Mouse (Mus musculus) neural tube, embryonic 15.5 days (tissue): ENCODE measurements around the gene Dglucy. TPM values are rescaled to one million over a fixed set of nuclear protein-coding genes. Genes with fewer than 3 reads are reported as not detected.

Source experiments
- ATAC-seq: fragments of 200-750 bp; cut with Nextera tagmentation; 2 replicates; pipeline ENCODE4 v1.8.0; 2017; ENCODE audit warnings: mild to moderate bottlenecking, moderate TSS enrichment, moderate library complexity; ENCODE audit not compliant: low FRiP score
- H3K27ac ChIP-seq: fragments of 300-500 bp; sonication (generic); replicated peaks from 2 replicates; pipeline ENCODE4 v1.5.1; 2015; ENCODE audit warnings: mild to moderate bottlenecking, inconsistent platforms
- H3K27me3 ChIP-seq: fragments of 300-500 bp; sonication (generic); replicated peaks from 2 replicates; pipeline ENCODE4 v1.6.1; 2015; ENCODE audit warnings: inconsistent platforms
- H3K36me3 ChIP-seq: fragments of 300-500 bp; sonication (generic); 2 replicates; pipeline ENCODE4 v1.6.1; 2015; ENCODE audit warnings: inconsistent platforms
- H3K4me1 ChIP-seq: fragments of 300-500 bp; sonication (generic); 2 replicates; pipeline ENCODE4 v1.6.1; 2015; ENCODE audit warnings: inconsistent platforms
- H3K4me2 ChIP-seq: fragments of 300-500 bp; sonication (generic); 2 replicates; pipeline ENCODE4 v1.6.1; 2015; ENCODE audit warnings: inconsistent platforms, mild to moderate bottlenecking, moderate library complexity
- H3K4me3 ChIP-seq: fragments of 300-500 bp; sonication (generic); replicated peaks from 2 replicates; pipeline ENCODE4 v1.5.1; 2015; ENCODE audit warnings: mild to moderate bottlenecking, inconsistent platforms
- H3K9ac ChIP-seq: fragments of 300-500 bp; sonication (generic); replicated peaks from 2 replicates; pipeline ENCODE4 v1.6.1; 2015; ENCODE audit warnings: mild to moderate bottlenecking, inconsistent platforms
- H3K9me3 ChIP-seq: fragments of 300-500 bp; sonication (generic); replicated peaks from 2 replicates; pipeline ENCODE4 v1.6.1; 2016; ENCODE audit warnings: inconsistent platforms
- WGBS: fragments of 180-500 bp; shearing (Covaris S2); methylation state at CpG from one replicate; pipeline ENCODE4 v1.1.7; 2015; ENCODE audit warnings: mixed read lengths; 5-methylcytosine and 5-hydroxymethylcytosine counted together
- polyA plus RNA-seq: library from polyadenylated mRNA; unstranded; fragments of >200 nt; fragmentation: Nextera tagmentation; extraction: Ambion mirVana; gene quantifications from 2 replicates; pipeline ENCODE4 v1.2.1, GENCODE M21; 2015

Gene Dglucy
- polyA plus RNA-seq, 1 experiment from 2014 or later, result 3.0 TPM

GRCm38 (mm10) chr12:100909765-100910164 is 130.9 kb downstream of the Dglucy start:
- Histone ChIP-seq H3K9ac (no peak overlapping the region), H3K9me3 (no peaks in the 10 kb centered on the region), H3K4me1 (peaks cover 12% of the 10 kb centered on the region), H3K4me2 (no peak overlapping the region), H3K36me3 (peaks cover 5% of the 10 kb centered on the region; the same call in 1 of the 2 replicates), H3K27me3 (peaks cover 12% of the 10 kb centered on the region; the same call in 1 of the 2 replicates), H3K27ac (no peak overlapping the region), H3K4me3 (no peak overlapping the region)
- ATAC-seq, result no peak
- WGBS, result 51% methylated on average over 6 of the region's 6 CpGs

DNA sequence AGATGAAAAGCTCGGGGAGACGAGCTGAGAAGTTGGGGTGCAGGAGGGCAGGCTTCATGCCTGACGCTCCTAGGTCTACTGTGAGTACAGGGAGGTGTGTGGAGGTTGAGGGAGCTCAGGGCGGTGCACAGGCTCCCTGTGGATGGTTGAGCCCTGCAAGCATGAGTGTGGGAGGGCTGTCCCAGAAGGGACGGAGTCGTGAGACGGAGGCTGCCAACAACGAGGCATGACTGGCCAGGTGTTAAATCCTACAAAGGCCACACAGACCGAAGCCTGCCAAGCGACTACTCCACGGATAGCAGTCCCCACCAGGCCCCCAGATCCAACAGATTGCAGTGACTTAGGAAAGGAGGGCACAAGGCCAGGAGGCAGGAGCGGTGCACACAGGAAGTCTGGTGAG is 131.9 kb downstream of the Dglucy start:
- H3K9me3 ChIP-seq, result no peaks in the 10 kb centered on the region
- H3K36me3 ChIP-seq, result peaks cover 8% of the 10 kb centered on the region; the same call in 1 of the 2 replicates
- no peak overlapping the region for H3K27ac ChIP-seq
- H3K4me3 ChIP-seq, result no peak overlapping the region
- peaks cover 12% of the 10 kb centered on the region; the same call in 1 of the 2 replicates for H3K27me3 ChIP-seq
- H3K4me2 ChIP-seq, result no peak overlapping the region
- no peak overlapping the region for H3K9ac ChIP-seq
- peaks cover 12% of the 10 kb centered on the region for H3K4me1 ChIP-seq
- 81% methylated on average over 12 of the region's 12 CpGs for WGBS
- no peak for ATAC-seq

DNA sequence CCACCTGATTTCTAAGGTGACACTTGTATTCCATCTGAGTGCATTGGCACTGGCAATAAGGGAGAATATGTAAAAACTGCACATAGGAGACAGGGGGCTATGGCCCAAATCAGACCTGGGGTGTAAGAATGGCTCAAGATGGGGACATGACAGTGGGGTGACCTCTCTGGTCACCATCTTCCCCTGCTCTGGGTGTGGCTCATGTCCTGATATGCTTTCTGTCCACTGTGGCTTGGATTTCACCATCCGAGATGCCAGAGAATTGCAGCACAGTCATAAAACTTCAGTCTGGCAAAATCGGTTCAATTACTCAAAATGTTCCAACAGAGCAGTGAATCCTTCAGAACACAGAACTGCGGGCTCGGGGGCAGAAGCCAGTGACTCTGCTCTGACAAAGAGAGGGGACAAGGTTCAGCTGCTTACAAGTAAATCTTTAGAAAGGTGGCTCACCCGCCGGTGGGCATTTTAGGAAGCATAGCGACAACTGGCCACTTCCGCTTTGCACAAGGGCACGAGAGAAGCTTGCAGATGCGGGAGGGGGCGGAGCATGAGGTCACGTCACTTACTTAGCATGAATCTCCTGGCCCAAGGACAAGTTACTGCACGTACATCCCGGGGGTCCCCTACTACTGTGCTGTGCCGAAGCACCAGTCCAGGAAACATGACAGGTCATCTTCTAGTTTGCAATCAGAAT is 145.9 kb downstream of the Dglucy start:
- no peaks in the 10 kb centered on the region for H3K27me3 ChIP-seq

DNA sequence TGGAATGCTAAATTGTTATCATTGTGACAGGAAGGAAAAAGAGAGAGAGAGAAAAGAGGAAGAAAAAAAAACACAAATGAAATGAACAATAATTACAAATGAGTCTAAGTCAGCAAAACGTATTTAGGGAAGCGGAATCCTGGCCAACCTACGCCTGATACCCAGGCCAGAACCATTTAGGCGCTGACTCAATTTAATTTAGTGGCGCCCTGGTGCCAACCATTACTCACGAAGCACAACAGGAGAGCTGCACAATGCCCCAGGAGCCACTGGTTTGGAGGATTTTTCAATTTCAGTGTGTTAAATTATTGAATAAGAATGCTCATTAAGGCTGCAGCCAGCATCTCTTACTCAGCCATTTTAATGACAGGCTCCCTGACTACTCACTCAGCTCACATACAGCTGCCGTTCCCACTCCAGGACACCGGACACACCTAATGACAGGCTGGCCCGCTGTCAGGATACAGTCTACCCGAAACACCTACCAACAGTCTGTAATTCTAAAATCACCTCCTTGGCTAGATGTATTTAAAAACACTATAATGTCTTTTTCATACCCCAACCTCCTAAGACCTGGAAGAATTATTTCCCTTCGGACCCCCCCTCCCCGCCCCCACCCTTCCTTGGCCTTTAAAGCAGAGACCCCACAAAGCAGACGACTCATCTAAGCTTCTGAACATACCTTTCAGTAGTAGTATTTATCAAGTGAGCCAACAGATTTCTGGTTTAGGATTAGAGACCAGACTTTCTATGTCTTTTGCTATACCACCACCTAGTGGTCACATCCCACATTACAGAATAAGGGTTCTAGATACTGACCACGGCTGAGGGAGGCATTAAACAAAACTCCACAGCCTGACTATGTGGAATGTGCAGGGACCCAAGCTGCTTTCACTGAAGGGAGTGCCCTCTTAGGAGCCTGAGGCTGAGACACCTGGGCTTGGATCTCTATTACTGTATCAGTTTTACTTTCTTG is 147.1 kb downstream of the Dglucy start:
- 52% methylated on average over 14 of the region's 14 CpGs for WGBS
- Histone ChIP-seq H3K4me1 (peaks cover 6% of the 10 kb centered on the region), H3K27me3 (no peaks in the 10 kb centered on the region), H3K9me3 (no peaks in the 10 kb centered on the region), H3K4me3 (no peak overlapping the region), H3K27ac (peak overlapping the region; percentile 54), H3K9ac (no peak overlapping the region), H3K36me3 (peaks cover 34% of the 10 kb centered on the region), H3K4me2 (no peak overlapping the region)
- peak; percentile 80 for ATAC-seq

More for the DNA sequence above, 145.9 kb downstream of the Dglucy start:
- Histone ChIP-seq H3K4me3 (no peak overlapping the region), H3K4me1 (peaks cover 6% of the 10 kb centered on the region), H3K36me3 (peaks cover 29% of the 10 kb centered on the region), H3K4me2 (no peak overlapping the region), H3K9me3 (no peaks in the 10 kb centered on the region), H3K27ac (no peak overlapping the region), H3K9ac (no peak overlapping the region)
- ATAC-seq, result no peak
- WGBS, result 81% methylated on average over 15 of the region's 15 CpGs

DNA sequence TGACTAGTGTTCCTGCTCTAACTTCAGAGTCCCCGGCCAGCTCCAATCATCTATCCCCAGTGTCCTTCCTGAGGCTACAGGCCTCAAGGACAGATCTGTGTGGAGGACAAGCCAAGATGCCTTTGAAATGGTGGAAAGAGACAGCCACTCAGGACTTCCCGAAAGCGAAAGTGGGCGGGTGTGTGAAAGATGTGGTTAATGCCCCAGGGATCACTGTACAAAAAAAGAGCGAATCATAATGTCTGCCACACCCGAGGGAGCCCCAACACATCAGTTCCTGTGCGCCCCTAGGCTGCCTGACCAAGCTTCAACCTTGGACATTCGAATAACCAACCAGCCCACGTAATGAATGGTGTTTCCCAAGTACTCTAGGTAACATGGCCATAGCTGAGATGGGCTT is 149.4 kb downstream of the Dglucy start:
- Histone ChIP-seq H3K9ac (no peak overlapping the region), H3K4me3 (no peak overlapping the region), H3K9me3 (no peaks in the 10 kb centered on the region), H3K4me1 (peaks cover 6% of the 10 kb centered on the region), H3K27ac (no peak overlapping the region), H3K4me2 (no peak overlapping the region), H3K36me3 (peaks cover 44% of the 10 kb centered on the region), H3K27me3 (no peaks in the 10 kb centered on the region)
- ATAC-seq, result no peak
- WGBS, result 93% methylated on average over 9 of the region's 9 CpGs

DNA sequence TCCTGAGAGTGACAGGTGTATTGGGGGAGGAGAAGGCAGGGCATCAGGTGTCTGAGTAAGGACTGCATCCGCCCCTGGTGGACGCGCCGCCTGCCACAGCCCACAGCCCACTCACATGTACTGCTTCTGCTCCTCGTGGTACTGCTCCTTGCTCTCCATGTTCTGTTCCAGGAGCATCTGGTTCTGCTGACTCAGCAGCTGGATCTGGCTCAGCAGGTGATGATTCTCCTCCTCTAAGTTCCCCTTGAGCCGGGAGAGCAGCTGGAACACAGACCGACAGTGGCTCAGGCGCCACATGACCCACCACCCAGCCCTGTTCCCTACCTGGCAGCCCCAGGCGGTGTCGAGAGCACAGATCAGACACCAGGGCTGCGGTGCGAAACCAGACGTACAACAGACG is 152.8 kb downstream of the Dglucy start:
- Histone ChIP-seq H3K4me3 (no peak overlapping the region), H3K27me3 (no peaks in the 10 kb centered on the region), H3K4me1 (no peaks in the 10 kb centered on the region), H3K9ac (no peak overlapping the region), H3K27ac (no peak overlapping the region), H3K36me3 (peaks cover 48% of the 10 kb centered on the region), H3K4me2 (no peak overlapping the region), H3K9me3 (no peaks in the 10 kb centered on the region)
- no peak for ATAC-seq
- WGBS, result 96% methylated on average over 14 of the region's 14 CpGs

DNA sequence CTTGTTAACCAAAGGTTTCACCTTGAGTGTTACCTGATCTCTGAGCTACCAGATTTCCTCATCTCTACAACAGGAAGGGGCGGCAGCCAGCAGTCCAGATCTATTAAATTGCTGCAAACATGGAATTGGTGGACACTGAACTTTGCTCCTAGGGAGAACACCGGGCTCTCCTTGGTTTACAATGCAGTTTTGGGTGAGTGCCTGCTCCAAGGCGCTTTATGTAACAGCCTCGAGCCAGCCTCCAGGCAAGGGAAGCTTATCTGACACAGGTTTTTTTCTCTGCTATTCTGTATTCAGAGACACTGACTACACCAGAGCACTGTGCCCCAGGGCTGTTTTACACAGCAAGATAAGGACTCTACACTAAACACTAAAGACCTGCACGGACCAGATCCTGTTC is 155.9 kb downstream of the Dglucy start:
- no peak overlapping the region for H3K27ac ChIP-seq
- no peaks in the 10 kb centered on the region for H3K9me3 ChIP-seq
- H3K4me3 ChIP-seq, result no peak overlapping the region
- H3K4me2 ChIP-seq, result no peak overlapping the region
- no peak overlapping the region for H3K9ac ChIP-seq
- peaks cover 48% of the 10 kb centered on the region for H3K36me3 ChIP-seq
- no peak for ATAC-seq
- no peaks in the 10 kb centered on the region for H3K27me3 ChIP-seq
- 95% methylated on average over 5 of the region's 5 CpGs for WGBS
- no peaks in the 10 kb centered on the region for H3K4me1 ChIP-seq

- Histone ChIP-seq H3K4me1 (no peaks in the 10 kb centered on the region), H3K36me3 (peaks cover 48% of the 10 kb centered on the region), H3K4me2 (no peak overlapping the region), H3K9me3 (no peaks in the 10 kb centered on the region), H3K4me3 (no peak overlapping the region), H3K9ac (no peak overlapping the region), H3K27me3 (no peaks in the 10 kb centered on the region), H3K27ac (no peak overlapping the region)
- ATAC-seq, result peak; percentile 56
- WGBS, result 15% methylated on average over 2 of the region's 2 CpGs
Measured at GRCm38 (mm10) chr12:100936116-100936515, 157.3 kb downstream of the Dglucy start.

DNA sequence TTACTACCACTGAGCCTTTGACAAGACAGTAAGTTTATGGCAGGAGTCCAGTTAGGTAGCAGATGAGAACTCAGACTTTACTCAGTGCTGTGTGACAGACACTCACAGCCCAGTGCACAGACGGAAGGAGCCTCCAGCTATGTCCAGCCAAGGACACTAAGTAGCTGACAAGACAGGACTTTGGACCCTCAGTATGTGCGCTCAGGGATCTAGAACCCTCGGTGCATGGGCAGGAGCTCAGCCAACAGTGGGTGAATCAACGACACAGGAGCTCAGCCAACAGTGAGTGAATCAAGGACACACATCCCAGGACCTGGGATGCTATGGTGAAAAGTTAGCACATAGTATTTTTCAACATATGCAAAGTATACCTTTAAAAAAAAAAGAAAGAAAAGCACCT is 157.9 kb downstream of the Dglucy start:
- no peak for ATAC-seq
- H3K4me3 ChIP-seq, result no peak overlapping the region
- H3K4me1 ChIP-seq, result no peaks in the 10 kb centered on the region
- H3K36me3 ChIP-seq, result peaks cover 45% of the 10 kb centered on the region
- no peaks in the 10 kb centered on the region for H3K9me3 ChIP-seq
- no peaks in the 10 kb centered on the region for H3K27me3 ChIP-seq
- H3K4me2 ChIP-seq, result no peak overlapping the region
- no peak overlapping the region for H3K27ac ChIP-seq
- 85% methylated on average over 4 of the region's 4 CpGs for WGBS
- H3K9ac ChIP-seq, result no peak overlapping the region

DNA sequence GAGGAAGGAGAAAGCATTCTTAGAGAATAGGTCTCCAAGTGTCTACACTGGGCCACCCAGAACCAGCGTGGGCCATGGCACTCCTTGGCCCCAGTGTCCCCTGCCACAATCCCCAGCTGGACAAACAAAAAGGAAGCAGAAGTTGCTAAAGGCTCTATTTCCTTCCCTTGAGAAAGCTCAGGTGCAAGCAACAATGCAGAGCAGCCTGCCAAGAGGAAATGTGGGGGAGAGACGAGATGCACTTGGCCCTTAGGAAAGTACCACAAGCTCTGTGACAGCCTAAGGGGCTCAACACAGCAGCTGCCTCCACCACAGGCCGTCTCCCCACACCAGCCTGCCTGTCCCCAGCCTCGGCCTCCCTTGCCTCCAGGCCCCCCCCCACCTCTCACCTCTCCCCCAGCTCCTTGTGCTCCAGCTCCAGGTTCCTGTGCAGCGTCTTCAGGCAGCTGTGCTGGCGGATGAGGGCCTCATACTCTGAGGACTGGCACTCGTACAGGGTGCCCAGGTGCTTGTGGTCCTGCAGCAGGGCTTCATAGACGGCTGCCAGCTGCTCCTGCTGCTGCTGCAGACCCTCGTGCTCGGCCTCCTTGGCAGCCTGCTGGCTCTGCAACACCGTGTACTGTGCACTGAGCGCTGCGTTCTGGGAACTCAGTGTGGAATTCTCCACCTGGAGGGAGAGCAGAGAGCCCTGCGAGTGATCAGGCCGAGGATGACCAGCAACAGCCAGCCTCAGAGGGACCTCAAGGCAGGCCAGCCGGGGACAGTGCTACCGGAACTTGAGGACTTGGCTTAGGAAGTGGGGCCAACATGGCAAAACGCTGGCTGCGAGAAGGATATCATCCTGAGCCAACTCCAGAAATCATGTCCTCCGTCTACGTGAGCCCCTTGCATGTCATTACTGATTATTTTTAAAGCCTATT is 158.8 kb downstream of the Dglucy start:
- Histone ChIP-seq H3K27me3 (no peaks in the 10 kb centered on the region), H3K27ac (no peak overlapping the region), H3K4me3 (no peak overlapping the region), H3K36me3 (peaks cover 43% of the 10 kb centered on the region), H3K9me3 (no peaks in the 10 kb centered on the region), H3K4me2 (no peak overlapping the region), H3K9ac (no peak overlapping the region), H3K4me1 (no peaks in the 10 kb centered on the region)
- WGBS, result 78% methylated on average over 21 of the region's 21 CpGs
- ATAC-seq, result no peak

DNA sequence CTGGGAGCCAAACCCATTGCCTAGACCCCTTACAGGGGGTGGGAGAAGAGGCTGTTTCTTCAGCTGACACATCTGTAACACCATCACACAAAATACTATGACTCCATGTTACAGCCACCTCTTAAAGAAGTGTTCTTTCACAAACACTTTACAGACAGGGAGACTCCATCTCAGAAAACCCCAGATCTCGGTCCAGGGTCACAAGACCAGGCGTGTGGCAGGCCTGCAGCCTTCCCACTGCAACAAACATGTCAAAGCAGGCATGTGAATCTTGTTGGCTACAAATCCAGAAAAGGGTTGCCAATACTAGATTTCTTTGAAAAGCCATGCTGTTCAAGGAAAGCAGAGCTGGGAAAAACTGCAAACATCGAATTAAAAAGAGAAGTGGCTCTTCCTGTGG is 162.5 kb downstream of the Dglucy start:
- Histone ChIP-seq H3K36me3 (peaks cover 56% of the 10 kb centered on the region), H3K9ac (no peak overlapping the region)
- 91% methylated on average over 3 of the region's 3 CpGs for WGBS

More for the DNA sequence above, 162.5 kb downstream of the Dglucy start:
- Histone ChIP-seq H3K4me2 (no peak overlapping the region), H3K27me3 (no peaks in the 10 kb centered on the region), H3K9me3 (no peaks in the 10 kb centered on the region), H3K4me1 (no peaks in the 10 kb centered on the region), H3K4me3 (no peak overlapping the region), H3K27ac (no peak overlapping the region)
- ATAC-seq, result no peak
